Mouse (Mus musculus): ENCODE measurements around the gene Klhl41. TPM values are rescaled to one million over a fixed set of nuclear protein-coding genes. Genes with fewer than 3 reads are reported as not detected.
"Not testable (repeated sequence)": the region's sequence is repeated elsewhere in the genome, so short reads cannot be mapped to it uniquely, and the experiment has no call there.

Klhl41 gene
- 0.51 and 0.82 TPM in 2 replicates for polyA plus RNA-seq (2015; fragmentation: Nextera tagmentation; extraction: Ambion mirVana)

- no peak for DNase-seq (ENCODE audit: low spot score)
Measured at GRCm38 (mm10) chr2:69669853-69670252, at the start of gene Klhl41. Gene Klhl41 (plus strand): TSS chr2:69670120.

GRCm38 (mm10) chr2:69629215-69629614, 40.7 kb upstream of the Klhl41 start:
- DNase-seq (ENCODE audit: low spot score) = no peak

- no peak for DNase-seq (ENCODE audit: low spot score)
Measured at GRCm38 (mm10) chr2:69629914-69630313, 40.0 kb upstream of the Klhl41 start.

- no peak for DNase-seq (ENCODE audit: low spot score)
Measured at GRCm38 (mm10) chr2:69630792-69631191, 39.1 kb upstream of the Klhl41 start.

- peak; percentile 22 for DNase-seq (ENCODE audit: low spot score)
Measured at GRCm38 (mm10) chr2:69631449-69631848, 38.5 kb upstream of the Klhl41 start.

GRCm38 (mm10) chr2:69635064-69635701, 34.7 kb upstream of the Klhl41 start:
- DNase-seq (ENCODE audit: low spot score) = peak; percentile 79

- DNase-seq (ENCODE audit: low spot score) = peak; percentile 68
Measured at GRCm38 (mm10) chr2:69635807-69636206, 34.1 kb upstream of the Klhl41 start.

- not testable (repeated sequence) for DNase-seq (ENCODE audit: low spot score)
Measured at GRCm38 (mm10) chr2:69637989-69638388, 31.9 kb upstream of the Klhl41 start.

GRCm38 (mm10) chr2:69640100-69640499, 29.8 kb upstream of the Klhl41 start:
- no peak for DNase-seq (ENCODE audit: low spot score)

GRCm38 (mm10) chr2:69644968-69645617, 24.8 kb upstream of the Klhl41 start:
- DNase-seq (ENCODE audit: low spot score) = no peak

GRCm38 (mm10) chr2:69646726-69647490, 23.0 kb upstream of the Klhl41 start, which contains the start of gene Bbs5:
Gene Bbs5 (plus strand): TSS chr2:69647171.
- peak; percentile 68 for DNase-seq (ENCODE audit: low spot score)

GRCm38 (mm10) chr2:69649716-69650115, 20.2 kb upstream of the Klhl41 start:
- DNase-seq (ENCODE audit: low spot score) = no peak

- DNase-seq (ENCODE audit: low spot score) = no peak
Measured at GRCm38 (mm10) chr2:69659326-69659725, 10.6 kb upstream of the Klhl41 start.

GRCm38 (mm10) chr2:69663827-69664476, 6.0 kb upstream of the Klhl41 start:
- no peak for DNase-seq (ENCODE audit: low spot score)

- DNase-seq (ENCODE audit: low spot score) = no peak
Measured at GRCm38 (mm10) chr2:69667656-69668055, 2.3 kb upstream of the Klhl41 start.

GRCm38 (mm10) chr2:69668414-69668813, 1.5 kb upstream of the Klhl41 start:
- DNase-seq (ENCODE audit: low spot score) = peak; percentile 8

GRCm38 (mm10) chr2:69673723-69674122, 3.8 kb downstream of the Klhl41 start:
- no peak for DNase-seq (ENCODE audit: low spot score)

GRCm38 (mm10) chr2:69675266-69675665, 5.3 kb downstream of the Klhl41 start:
- DNase-seq (ENCODE audit: low spot score) = no peak

- DNase-seq (ENCODE audit: low spot score) = peak; percentile 4
Measured at GRCm38 (mm10) chr2:69676713-69677112, 6.8 kb downstream of the Klhl41 start.

GRCm38 (mm10) chr2:69677215-69677614, 7.3 kb downstream of the Klhl41 start:
- not testable (repeated sequence) for DNase-seq (ENCODE audit: low spot score)

GRCm38 (mm10) chr2:69679990-69680389, 10.1 kb downstream of the Klhl41 start:
- peak; percentile 5 for DNase-seq (ENCODE audit: low spot score)

GRCm38 (mm10) chr2:69681931-69682330, 12.0 kb downstream of the Klhl41 start:
- no peak for DNase-seq (ENCODE audit: low spot score)
